Mouse (Mus musculus): ENCODE data around the gene 2310039H08Rik.

GRCm38 (mm10) chr17:46810672-46811071, 38.2 kb downstream of the 2310039H08Rik start:
- TF ChIP-seq TAL1 (IDR thresholded peaks at IDR 0.05; ENCODE audit: low read length) (no peak), GATA1 (IDR thresholded peaks at IDR 0.05; ENCODE audit: low read length) (no peak)

Data from erythroblast, embryonic 14.5 days (primary cell).